ENCODE assay signal across 9 mouse cellular contexts in genomic region chr11:70465211-70465610, GRCm38 (mm10). TPM values are rescaled to one million over a fixed set of nuclear protein-coding genes. Genes with fewer than 3 reads are reported as not detected.
DNase-seq lines count a peak whose midpoint lies in the region; ATAC-seq lines count a peak whose summit lies in the region.
"Had no signal": no experiment of that assay in that cellular context is flagged by ENCODE, and none has a peak within 500 bp of the region (broad histone marks: within the 10 kb centered on the region; RNA-seq: fewer than 3 reads in every experiment).

No protein-coding gene starts in this region.

- H3K4me3 ChIP-seq in lung, embryonic 16.5 days (ENCODE audit: low read length), result peak overlapping the region; percentile 40
- H3K4me3 ChIP-seq in forebrain, embryonic 15.5 days, result no peak overlapping the region
- H3K4me3 ChIP-seq in limb, embryonic 15.5 days, result peak overlapping the region; percentile 33; the same call in 1 of the 2 replicates

- H3K9ac ChIP-seq in lung, embryonic 16.5 days (ENCODE audit: low read length), result peak overlapping the region; percentile 56; the same call in 1 of the 2 replicates
- no peak overlapping the region for H3K9ac ChIP-seq in forebrain, embryonic 15.5 days (replicated peaks)
- H3K9ac ChIP-seq in limb, embryonic 15.5 days, result no peak overlapping the region

- no peaks in the 10 kb centered on the region for H3K36me3 ChIP-seq in lung, embryonic 16.5 days (ENCODE audit: control insufficient read depth, insufficient read depth, low read length)
- H3K36me3 ChIP-seq in forebrain, embryonic 15.5 days, result no peaks in the 10 kb centered on the region
- H3K36me3 ChIP-seq in limb, embryonic 15.5 days, result no peaks in the 10 kb centered on the region

- H3K4me1 ChIP-seq in lung, embryonic 16.5 days (replicated peaks; ENCODE audit: control insufficient read depth, insufficient read depth, low read length), result peaks cover 34% of the 10 kb centered on the region
- peaks cover 11% of the 10 kb centered on the region for H3K4me1 ChIP-seq in forebrain, embryonic 15.5 days
- H3K4me1 ChIP-seq in limb, embryonic 15.5 days, result peaks cover 12% of the 10 kb centered on the region

- ATAC-seq in lung, embryonic 16.5 days (ENCODE audit: low read depth), result no peak
- ATAC-seq in forebrain, embryonic 15.5 days (replicated peaks), result no peak
- no peak for ATAC-seq in limb, embryonic 15.5 days (ENCODE audit: insufficient number of reproducible peaks, low FRiP score, low TSS enrichment, low read depth)

- H3K27ac ChIP-seq in lung, embryonic 16.5 days (ENCODE audit: low read length), result no peak overlapping the region
- H3K27ac ChIP-seq in forebrain, embryonic 15.5 days (replicated peaks), result no peak overlapping the region
- H3K27ac ChIP-seq in limb, embryonic 15.5 days, result no peak overlapping the region

- WGBS in lung, embryonic 16.5 days, result 29% methylated on average over 16 of the region's 16 CpGs
- 23% methylated on average over 16 of the region's 16 CpGs for WGBS in forebrain, embryonic 15.5 days
- 31% methylated on average over 16 of the region's 16 CpGs for WGBS in limb, embryonic 15.5 days

- DNase-seq in lung, postnatal 4 days, result no peak
- no peak for DNase-seq in layer of hippocampus, postnatal 36 days
- DNase-seq in spleen, postnatal 36 days (ENCODE audit: low spot score in 2 of 2), result no peak
- DNase-seq in adrenal gland, adult 2 months, result no peak
- DNase-seq: cerebellum, adult 11 months had no signal

- peaks cover 4% of the 10 kb centered on the region for H3K27me3 ChIP-seq in lung, embryonic 16.5 days (ENCODE audit: control insufficient read depth, insufficient read depth, low read depth, low read length)
- peaks cover 19% of the 10 kb centered on the region for H3K27me3 ChIP-seq in forebrain, embryonic 15.5 days
- peaks cover 50% of the 10 kb centered on the region for H3K27me3 ChIP-seq in limb, embryonic 15.5 days

- no peaks in the 10 kb centered on the region for H3K9me3 ChIP-seq in lung, embryonic 16.5 days (ENCODE audit: control insufficient read depth, low read length)
- no peaks in the 10 kb centered on the region for H3K9me3 ChIP-seq in forebrain, embryonic 15.5 days
- H3K9me3 ChIP-seq in limb, embryonic 15.5 days, result no peaks in the 10 kb centered on the region

- H3K4me2 ChIP-seq in lung, embryonic 16.5 days (ENCODE audit: low read depth, low read length), result peak overlapping the region; percentile 72
- H3K4me2 ChIP-seq in forebrain, embryonic 15.5 days (replicated peaks), result peak overlapping the region; percentile 46
- peak overlapping the region; percentile 64 for H3K4me2 ChIP-seq in limb, embryonic 15.5 days

RNA-seq across cellular contexts. Expression of gene Cxcl16, which starts 5.4 kb away (rescaled TPM):
- 7.5 and 8.3 TPM in 2 replicates for polyA plus RNA-seq in lung, embryonic 16.5 days (2015; fragmentation: Nextera tagmentation; extraction: Ambion mirVana)
- 1.4 and 1.9 TPM in 2 replicates for polyA plus RNA-seq in forebrain, embryonic 15.5 days (2015; fragmentation: Nextera tagmentation; extraction: Ambion mirVana)
- polyA plus RNA-seq in limb, embryonic 15.5 days (2015; fragmentation: Nextera tagmentation; extraction: Ambion mirVana), result 5.3 and 6.8 TPM in 2 replicates
- total RNA-seq in layer of hippocampus, postnatal 36 days (2021), result under 1 TPM; 0.68 to 0.97 TPM
- 10 to 100 TPM in 1 of 2 experiments, 1 to 10 TPM in 1; 9.4 to 14.0 TPM for total RNA-seq in adrenal gland, adult 2 months (2021)
- polyA plus RNA-seq in adrenal gland, adult 2 months (2012; rRNA removed), result 16.2 and 18.7 TPM in 2 replicates

RNA-seq across cellular contexts. Expression of gene Zmynd15, which starts 6.0 kb away (rescaled TPM):
- 0.48 and 1.0 TPM in 2 replicates for polyA plus RNA-seq in lung, embryonic 16.5 days (2015; fragmentation: Nextera tagmentation; extraction: Ambion mirVana)
- polyA plus RNA-seq in forebrain, embryonic 15.5 days (2015; fragmentation: Nextera tagmentation; extraction: Ambion mirVana), result 0.52 and 0.56 TPM in 2 replicates
- 0.51 and 0.76 TPM in 2 replicates for polyA plus RNA-seq in limb, embryonic 15.5 days (2015; fragmentation: Nextera tagmentation; extraction: Ambion mirVana)
- total RNA-seq in layer of hippocampus, postnatal 36 days (2021), result under 1 TPM; 0.25 to 0.46 TPM
- 1 to 10 TPM; 1.2 to 1.5 TPM for total RNA-seq in adrenal gland, adult 2 months (2021)
- polyA plus RNA-seq in adrenal gland, adult 2 months (2012; rRNA removed), result 4.6 and 5.3 TPM in 2 replicates

RNA-seq across cellular contexts. Expression of gene Med11, which starts 13.5 kb away (rescaled TPM):
- polyA plus RNA-seq in lung, embryonic 16.5 days (2015; fragmentation: Nextera tagmentation; extraction: Ambion mirVana), result 39.8 and 43.7 TPM in 2 replicates
- 40.2 and 45.0 TPM in 2 replicates for polyA plus RNA-seq in forebrain, embryonic 15.5 days (2015; fragmentation: Nextera tagmentation; extraction: Ambion mirVana)
- 37.6 and 40.2 TPM in 2 replicates for polyA plus RNA-seq in limb, embryonic 15.5 days (2015; fragmentation: Nextera tagmentation; extraction: Ambion mirVana)
- 10 to 100 TPM; 13.2 to 17.3 TPM for total RNA-seq in layer of hippocampus, postnatal 36 days (2021)
- total RNA-seq in adrenal gland, adult 2 months (2021), result 10 to 100 TPM; 20.4 to 21.6 TPM
- 8.9 TPM in 2 replicates for polyA plus RNA-seq in adrenal gland, adult 2 months (2012; rRNA removed)

RNA-seq across cellular contexts. Expression of gene Arrb2, which starts 32.8 kb away (rescaled TPM):
- 14.1 and 15.0 TPM in 2 replicates for polyA plus RNA-seq in lung, embryonic 16.5 days (2015; fragmentation: Nextera tagmentation; extraction: Ambion mirVana)
- polyA plus RNA-seq in forebrain, embryonic 15.5 days (2015; fragmentation: Nextera tagmentation; extraction: Ambion mirVana), result 38.1 and 38.4 TPM in 2 replicates
- 19.6 and 22.2 TPM in 2 replicates for polyA plus RNA-seq in limb, embryonic 15.5 days (2015; fragmentation: Nextera tagmentation; extraction: Ambion mirVana)
- total RNA-seq in layer of hippocampus, postnatal 36 days (2021), result 100 to 1,000 TPM; 103 to 112 TPM
- total RNA-seq in adrenal gland, adult 2 months (2021), result 10 to 100 TPM; 27.2 to 27.7 TPM
- polyA plus RNA-seq in adrenal gland, adult 2 months (2012; rRNA removed), result 24.2 and 26.9 TPM in 2 replicates

RNA-seq across cellular contexts. Expression of gene Tm4sf5, which starts 39.8 kb away (rescaled TPM):
- 1.9 and 2.0 TPM in 2 replicates for polyA plus RNA-seq in lung, embryonic 16.5 days (2015; fragmentation: Nextera tagmentation; extraction: Ambion mirVana)
- 1.0 and 2.0 TPM in 2 replicates for polyA plus RNA-seq in forebrain, embryonic 15.5 days (2015; fragmentation: Nextera tagmentation; extraction: Ambion mirVana)
- polyA plus RNA-seq in limb, embryonic 15.5 days (2015; fragmentation: Nextera tagmentation; extraction: Ambion mirVana), result 0.37 and 0.45 TPM in 2 replicates
- total RNA-seq in layer of hippocampus, postnatal 36 days (2021), result not detected
- total RNA-seq in adrenal gland, adult 2 months (2021), result 1 to 10 TPM in 1 of 2 experiments, under 1 TPM in 1; 0.52 to 1.5 TPM
- 0.51 TPM in 1 of 2 replicates, not detected in the other for polyA plus RNA-seq in adrenal gland, adult 2 months (2012; rRNA removed)
- total RNA-seq: gastrocnemius, postnatal 10 days had no signal
